Mouse (Mus musculus): ENCODE measurements around the gene Mettl13.

DNA sequence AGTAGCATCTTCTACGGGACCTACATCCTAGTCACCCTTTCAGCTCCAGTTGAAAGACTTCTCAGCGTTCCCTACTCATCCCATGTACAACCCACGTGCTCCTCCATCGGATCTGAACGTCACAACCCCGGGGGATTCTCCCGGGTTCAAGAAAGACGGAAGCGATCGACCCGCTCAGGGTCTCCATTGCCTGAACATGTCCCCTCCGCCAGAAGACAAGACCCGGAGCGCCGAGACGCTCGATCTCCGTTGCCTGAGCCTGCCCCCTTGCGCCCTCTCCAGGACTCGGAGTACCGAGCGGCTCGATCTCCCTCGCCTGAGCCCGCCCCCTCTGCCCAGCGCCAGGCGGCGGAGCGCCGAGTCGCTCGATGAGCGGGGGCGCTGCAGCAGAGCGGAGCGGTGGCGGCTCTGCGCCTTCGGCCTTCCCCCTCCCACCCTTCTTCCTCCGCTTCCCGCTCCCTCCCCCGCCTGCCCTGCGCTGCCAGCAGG lies 22.0 kb upstream of the Mettl13 start, which contains the start of gene Vamp4:
- peak; percentile 79 for TF ChIP-seq CTCF (IDR thresholded peaks at IDR 0.05; ENCODE audit: low read depth)
- no peak for TF ChIP-seq EP300 (IDR thresholded peaks at IDR 0.05; ENCODE audit: low read depth)
